Mouse (Mus musculus) brown adipose tissue, adult 24 weeks (tissue): Measurements from ENCODE around the gene Elmsan1. TPM values are rescaled to one million over a fixed set of nuclear protein-coding genes. Genes with fewer than 3 reads are reported as not detected.

Experiments used
- H3K27ac ChIP-seq: fragments of 200-500 bp; replicated peaks from 2 replicates; pipeline ENCODE4 v1.5.1; 2012; ENCODE audit warnings: low read depth, mild to moderate bottlenecking, low read length
- H3K4me1 ChIP-seq: fragments of 200-500 bp; 2 replicates; pipeline ENCODE4 v1.6.1; 2012; ENCODE audit warnings: low read length, mixed read lengths; ENCODE audit not compliant: control insufficient read depth, insufficient read depth, insufficient read length
- H3K4me3 ChIP-seq: fragments of 200-500 bp; 2 replicates; pipeline ENCODE4 v1.5.1; 2012; ENCODE audit warnings: low read depth, mild to moderate bottlenecking, low read length, moderate library complexity; ENCODE audit not compliant: insufficient read depth
- polyA plus RNA-seq: library from polyadenylated mRNA; stranded (reverse); fragments of >200 nt; gene quantifications from 2 replicates; pipeline ENCODE4 v1.2.4, GENCODE M21; 2012; ENCODE audit not compliant: missing spikeins, insufficient read depth, insufficient read length

Elmsan1 gene
- polyA plus RNA-seq, 1 experiment, result 9.5 TPM

DNA sequence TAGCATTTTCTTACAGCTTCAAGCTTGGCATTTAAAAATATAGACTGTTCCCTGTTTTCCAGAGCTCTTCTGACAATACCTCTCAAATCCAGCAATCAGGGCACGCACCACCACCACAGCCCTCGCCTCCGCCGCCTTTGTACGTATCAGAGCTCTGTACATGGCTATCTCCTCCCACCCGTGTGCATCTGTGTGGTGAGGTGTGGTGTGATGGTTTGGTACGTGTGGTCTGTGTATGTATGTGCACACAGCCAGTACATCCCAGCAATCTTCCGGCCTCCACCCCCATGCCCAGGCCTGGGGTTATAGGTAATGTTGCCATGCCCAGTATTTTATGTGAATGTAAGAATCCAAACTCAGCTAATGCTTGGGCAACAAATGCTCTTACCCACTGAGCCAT lies 14.0 kb downstream of the Elmsan1 start:
- Histone ChIP-seq H3K27ac (no peak overlapping the region), H3K4me3 (no peak overlapping the region), H3K4me1 (peaks cover 73% of the 10 kb centered on the region)

DNA sequence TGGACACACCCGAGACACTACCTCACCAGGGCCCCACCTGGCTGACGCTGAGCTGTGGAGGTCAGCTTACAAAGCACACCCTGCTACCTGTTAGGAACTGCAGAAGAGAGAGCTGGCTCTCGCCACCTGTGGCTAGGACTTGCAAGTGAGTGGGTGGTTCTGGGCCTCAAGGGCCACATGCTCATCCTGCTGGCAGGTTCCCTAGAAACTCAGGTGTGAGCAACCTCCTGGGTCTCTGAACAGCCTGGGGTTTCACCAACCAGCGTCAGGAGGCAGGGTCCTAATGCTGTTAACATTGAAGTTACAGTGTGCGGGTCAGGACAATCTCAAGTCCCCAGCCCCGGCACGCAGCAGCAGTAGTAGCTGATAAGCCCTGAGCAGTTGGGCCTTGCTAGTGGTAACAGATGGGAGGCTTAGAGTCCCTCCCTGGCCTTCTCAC lies 14.9 kb downstream of the Elmsan1 start:
- H3K4me3 ChIP-seq, result no peak overlapping the region
- H3K27ac ChIP-seq, result no peak overlapping the region
- H3K4me1 ChIP-seq, result peaks cover 68% of the 10 kb centered on the region

DNA sequence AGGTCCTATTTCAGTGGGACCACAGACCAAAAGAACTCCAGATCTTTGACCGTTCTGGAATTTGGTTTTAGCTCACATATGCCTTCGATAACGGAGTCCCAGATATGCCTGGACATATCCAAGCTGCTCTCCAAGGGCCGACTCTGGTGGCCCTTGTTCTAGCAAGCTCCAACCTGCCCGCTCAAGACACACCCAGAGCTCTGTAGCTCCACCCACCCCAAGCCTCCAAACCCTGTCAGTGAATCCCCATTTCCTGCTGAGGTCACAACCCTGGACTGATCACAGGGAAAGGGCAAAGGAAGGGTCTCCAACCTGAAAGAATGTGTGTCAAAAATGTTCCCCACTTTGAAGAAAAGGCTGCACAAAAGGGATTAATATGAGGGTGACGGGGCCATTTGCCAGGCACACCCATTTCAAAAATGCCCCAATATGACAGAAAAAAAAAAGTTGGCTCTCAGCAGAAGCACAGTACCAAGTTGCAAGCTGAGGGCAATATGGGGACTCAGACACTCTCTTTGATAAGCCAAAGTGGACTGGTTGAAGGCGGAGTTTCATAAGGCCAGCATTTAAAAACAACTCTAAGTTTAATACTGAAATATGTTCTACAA lies 15.4 kb downstream of the Elmsan1 start:
- Histone ChIP-seq H3K4me1 (peaks cover 65% of the 10 kb centered on the region), H3K4me3 (no peak overlapping the region), H3K27ac (no peak overlapping the region)

DNA sequence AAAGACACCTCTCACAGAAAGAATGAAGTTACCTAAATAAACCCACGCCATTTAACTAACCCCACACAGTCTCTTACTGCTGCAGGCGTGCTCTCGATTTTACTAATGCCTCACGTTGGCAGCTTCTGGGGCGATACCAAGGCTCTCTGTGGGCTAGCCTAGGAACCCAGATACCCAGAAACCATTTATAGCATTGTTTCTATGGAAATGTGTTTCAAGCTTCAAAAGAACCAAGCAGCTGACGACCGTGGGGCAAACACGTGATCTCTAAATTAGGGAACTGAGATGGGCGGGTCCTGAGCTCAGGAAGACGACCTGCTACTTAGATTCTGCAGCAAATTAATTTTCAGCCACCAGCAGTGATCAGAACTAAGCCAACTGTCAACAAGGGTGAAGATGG lies 16.1 kb downstream of the Elmsan1 start:
- peaks cover 61% of the 10 kb centered on the region for H3K4me1 ChIP-seq

DNA sequence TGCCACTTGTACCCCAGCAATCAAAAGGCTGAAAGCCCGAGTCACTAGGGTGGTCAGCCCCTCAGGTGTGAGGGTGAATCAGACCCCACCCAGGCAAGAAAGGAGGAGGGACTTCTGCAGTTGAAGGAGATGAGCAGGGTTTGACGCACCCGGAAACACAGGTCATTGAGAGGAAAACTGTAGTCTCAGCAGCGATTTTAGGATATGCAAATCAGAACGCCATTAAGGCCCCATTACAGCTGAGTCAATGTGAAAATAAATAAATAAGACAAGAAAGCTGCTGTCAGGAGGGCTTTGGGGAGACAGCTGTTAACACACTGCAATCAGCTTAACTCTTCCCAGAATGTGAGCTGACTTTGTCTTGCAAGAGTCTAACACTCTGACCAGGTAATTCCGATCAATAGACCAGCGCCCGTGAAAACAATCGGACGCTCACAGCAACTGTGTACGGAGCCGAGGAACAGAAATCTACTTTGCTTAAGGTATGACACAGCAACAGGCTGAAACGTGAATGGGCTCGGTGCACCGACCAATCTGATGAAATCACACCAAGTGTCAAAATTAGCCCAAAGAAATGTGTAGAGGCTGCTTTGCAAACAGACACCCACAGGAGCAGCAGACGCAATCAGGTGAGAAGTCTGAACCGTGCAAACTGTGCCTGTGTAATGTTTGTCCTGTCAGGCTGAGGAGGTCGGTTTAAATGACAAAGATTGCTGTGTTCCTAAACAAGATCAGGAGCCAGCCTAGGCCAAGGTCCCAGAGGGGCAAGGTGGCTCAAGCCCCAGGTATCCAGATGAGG lies 16.8 kb downstream of the Elmsan1 start:
- Histone ChIP-seq H3K27ac (no peak overlapping the region), H3K4me1 (peaks cover 55% of the 10 kb centered on the region), H3K4me3 (no peak overlapping the region)

More for the DNA sequence above, 16.1 kb downstream of the Elmsan1 start:
- Histone ChIP-seq H3K4me3 (no peak overlapping the region), H3K27ac (no peak overlapping the region)

DNA sequence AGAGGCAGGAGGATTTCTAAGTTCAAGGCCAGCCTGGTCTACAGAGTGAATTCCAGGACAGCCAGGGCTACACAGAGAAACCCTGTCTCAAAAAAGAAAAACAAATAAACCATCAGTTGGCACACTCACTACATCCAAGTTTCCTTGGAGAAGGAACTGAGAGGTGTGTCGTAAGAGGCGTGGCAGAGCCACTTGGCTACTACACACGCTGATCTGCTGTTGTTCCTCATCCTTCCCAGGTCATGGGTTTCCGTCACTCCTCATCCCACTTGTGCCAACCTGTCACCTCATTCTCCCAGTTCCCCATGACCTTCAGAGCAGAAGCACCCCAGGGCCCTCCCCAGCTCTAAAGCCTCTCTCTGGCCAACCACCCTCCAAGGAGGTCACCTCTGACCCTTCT lies 17.5 kb downstream of the Elmsan1 start:
- Histone ChIP-seq H3K4me3 (no peak overlapping the region), H3K4me1 (peaks cover 49% of the 10 kb centered on the region), H3K27ac (no peak overlapping the region)

DNA sequence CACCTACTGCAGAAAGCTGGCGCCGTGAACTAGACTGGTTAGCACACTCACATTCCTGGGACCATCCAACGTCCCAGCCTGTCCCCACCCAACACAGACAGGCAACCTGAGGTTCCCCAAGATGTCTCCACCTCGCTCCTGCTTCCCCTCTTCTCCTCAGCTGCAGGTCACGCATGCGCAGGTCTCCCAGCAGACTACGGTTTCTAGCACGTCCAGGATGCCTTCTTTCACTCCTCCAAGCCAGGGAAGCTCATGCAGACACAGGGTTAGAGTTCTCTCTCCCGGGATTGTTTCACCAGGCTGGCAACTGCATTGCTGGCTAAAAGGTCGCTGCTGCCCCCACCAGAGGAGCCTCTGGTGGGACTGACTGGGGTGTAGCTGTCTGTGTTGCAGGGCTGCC lies 19.8 kb downstream of the Elmsan1 start:
- Histone ChIP-seq H3K4me1 (peaks cover 39% of the 10 kb centered on the region), H3K27ac (no peak overlapping the region), H3K4me3 (no peak overlapping the region)

DNA sequence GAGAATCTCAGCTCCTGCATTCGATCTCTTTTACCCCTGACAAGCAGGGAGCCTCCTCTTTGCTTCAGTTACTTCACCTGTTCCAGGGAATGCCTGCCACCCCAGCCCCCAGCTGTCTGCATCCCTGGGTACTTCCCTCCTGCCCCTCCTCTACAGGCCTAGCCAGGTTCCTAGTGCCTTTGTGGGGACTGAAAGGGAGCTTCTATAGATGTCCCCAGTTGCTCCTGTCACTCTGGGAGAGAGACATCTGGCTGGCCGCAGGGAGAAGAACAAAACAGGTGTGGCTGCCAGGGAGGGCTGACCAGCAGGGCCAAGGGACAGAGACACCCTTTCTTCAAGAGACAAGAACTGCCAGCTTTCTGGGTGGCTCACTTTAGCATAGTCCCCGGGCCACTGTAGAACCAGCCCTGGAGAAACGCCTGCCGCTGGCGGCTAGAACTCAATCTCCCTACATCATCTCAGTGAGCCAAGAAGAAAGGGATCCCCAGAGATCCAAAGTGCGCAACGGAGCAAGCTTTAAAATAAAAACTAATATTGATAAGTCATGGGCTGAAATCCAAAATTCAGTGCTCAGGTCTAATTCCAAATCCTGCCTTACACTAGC lies 20.5 kb downstream of the Elmsan1 start:
- Histone ChIP-seq H3K27ac (no peak overlapping the region), H3K4me1 (peaks cover 32% of the 10 kb centered on the region), H3K4me3 (no peak overlapping the region)

DNA sequence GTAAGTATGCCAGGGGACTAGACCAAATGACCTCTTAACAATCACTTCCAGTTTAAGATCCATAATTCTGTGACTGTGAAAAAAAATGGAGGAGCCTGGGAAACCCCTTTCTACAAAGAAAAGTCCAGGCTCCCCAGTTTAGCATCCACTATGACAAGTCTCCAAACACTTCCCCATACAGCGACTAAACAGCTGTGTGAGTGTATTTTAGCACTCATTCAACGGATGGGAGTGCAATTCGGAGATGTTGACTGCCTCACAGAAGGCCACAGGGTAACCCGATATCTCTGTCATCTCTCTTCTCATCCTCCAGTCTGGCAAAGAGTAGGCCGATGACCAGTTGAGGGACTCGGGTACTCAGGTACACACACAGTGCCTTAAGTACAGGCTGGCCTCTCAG lies 23.5 kb downstream of the Elmsan1 start:
- Histone ChIP-seq H3K27ac (no peak overlapping the region), H3K4me1 (peaks cover 27% of the 10 kb centered on the region)

DNA sequence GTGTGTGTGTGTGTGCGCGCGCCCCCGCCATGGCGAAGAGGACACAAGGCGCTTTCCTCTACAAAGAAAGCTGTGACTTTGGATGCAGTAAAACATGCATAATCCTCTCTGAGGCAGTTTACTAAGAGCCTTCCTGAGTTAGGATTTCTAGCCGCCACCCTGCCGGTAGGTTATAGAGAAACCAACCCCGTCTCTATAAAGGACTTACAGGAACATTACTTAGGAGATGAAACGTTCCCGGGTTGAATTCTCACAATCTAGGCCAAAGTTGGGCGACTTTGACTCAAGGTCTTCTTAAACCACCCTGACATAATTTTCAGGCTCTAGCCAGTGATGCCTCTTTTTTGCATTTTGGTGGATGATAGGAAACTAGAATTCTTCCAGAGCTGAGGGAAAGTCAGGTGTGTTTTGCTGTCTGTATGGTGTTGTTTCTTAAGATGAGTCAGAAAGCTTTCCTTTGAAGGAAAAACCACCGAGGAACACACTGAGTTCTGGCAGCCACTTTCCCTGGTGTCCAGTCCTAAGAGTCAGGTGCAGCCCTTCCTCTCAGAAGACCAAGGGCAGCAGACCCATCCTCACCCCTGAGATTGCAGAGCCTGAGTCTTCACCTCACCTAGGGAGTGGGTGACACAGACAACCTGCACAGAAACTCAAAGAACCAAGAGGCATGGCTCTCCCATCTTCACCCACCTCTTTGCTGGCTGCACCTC lies 24.1 kb downstream of the Elmsan1 start:
- H3K27ac ChIP-seq, result peak overlapping the region; percentile 79
- H3K4me3 ChIP-seq, result peak overlapping the region; percentile 49
- peaks cover 33% of the 10 kb centered on the region for H3K4me1 ChIP-seq

More for the DNA sequence above, 23.5 kb downstream of the Elmsan1 start:
- no peak overlapping the region for H3K4me3 ChIP-seq

DNA sequence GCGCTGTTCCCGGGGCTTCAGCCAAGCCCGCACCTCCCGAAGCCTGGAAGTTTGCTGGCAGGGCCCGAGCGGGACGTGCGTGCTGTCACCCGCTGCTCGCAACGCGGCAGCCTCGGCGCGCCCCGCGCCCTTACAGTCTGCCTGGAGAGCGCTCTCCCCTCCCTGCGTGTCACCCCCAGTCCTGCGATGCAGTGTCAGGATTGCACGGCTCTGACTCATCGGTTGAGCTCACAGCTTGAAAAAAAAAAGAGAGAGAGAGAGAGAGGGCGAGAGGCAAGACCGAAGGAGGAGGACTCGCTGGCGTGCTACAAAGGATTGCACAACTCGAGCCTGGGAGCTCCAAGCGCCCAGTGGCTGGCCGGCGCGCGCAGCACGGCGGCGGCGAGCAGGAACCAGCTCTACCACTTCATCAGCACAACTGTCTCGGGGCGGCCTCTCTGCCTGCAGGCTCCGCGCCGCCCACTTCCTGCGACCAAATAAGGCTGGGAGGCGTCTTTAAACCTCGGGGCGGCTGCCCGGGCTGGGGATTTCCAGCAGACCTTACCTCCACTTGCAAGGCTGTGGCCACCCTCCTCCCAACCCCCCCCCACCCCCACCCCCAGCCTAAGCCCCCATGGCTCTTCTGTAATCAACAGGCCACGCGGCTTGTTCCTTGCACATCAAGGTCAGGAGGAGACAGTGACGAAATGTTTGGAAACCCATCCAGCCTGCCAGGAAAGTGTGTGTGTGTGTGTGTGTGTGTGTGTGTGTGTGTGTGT lies 24.9 kb downstream of the Elmsan1 start:
- peak overlapping the region; percentile 82 for H3K4me3 ChIP-seq
- H3K4me1 ChIP-seq, result peaks cover 37% of the 10 kb centered on the region
- H3K27ac ChIP-seq, result peak overlapping the region; percentile 79

DNA sequence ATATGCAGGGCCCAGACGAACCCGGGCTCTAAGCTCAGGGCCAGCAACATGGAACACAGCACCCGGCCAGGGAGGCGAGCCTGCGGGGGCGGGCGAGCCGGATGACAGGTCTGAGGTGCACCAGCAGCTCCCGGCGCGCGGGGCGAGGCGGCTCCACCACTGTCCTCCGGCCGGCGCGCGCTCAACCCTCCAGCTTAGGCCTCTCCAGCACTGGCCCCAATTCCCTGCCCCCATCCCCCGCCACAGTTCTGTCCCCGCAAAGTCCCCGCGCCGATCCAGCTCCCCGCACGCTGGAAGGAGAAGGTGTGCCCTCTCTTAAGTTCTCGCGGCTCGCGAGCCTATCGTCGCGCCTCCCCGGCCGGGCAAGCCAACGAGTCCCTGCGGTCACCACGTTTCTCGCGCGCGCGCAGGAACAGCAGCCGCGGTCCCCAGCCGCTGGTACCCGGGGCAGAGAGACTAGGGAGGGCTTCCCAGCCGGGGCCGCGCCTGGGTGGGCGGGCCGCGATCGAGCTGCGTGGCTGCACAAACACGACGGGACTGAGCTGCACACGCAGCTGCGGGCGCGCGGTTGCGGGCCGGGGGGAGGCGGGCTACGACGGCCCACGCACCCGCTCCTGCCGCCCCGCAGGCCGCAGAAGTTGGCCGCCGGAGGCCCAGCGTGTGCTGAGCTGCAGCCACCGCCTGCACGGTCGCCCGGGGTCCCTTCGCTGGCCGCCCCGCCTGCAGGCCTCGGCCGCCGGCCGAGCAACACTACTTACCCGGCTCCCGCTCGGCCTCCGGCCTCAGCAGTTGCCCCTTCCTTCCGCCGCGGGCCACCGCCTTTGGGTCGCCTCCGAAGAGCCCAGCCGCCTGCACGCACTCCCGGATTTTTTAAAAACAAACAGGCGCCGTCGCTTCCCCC lies 25.7 kb downstream of the Elmsan1 start:
- peak overlapping the region; percentile 82 for H3K4me3 ChIP-seq
- peak overlapping the region; percentile 69 for H3K27ac ChIP-seq
- H3K4me1 ChIP-seq, result peaks cover 41% of the 10 kb centered on the region

DNA sequence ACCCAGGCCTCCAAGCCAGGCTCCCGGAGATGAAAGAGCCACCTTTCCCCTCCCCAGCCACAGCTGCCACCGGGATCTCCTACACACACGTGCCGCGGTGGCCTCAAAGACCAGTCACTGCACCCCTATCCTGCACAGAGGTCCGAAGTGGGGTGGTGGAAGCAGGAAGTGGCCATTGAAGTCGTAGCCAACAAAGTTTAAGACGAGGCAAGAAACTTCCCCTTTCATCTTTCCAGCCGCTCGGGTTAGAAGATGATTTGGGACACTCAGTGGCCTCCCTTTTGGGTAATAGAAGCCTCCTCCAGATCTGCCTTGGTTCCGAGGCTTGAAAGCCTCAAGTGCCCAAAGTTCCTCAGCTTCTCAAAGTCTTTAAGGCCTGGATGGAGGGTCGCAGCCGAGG lies 26.4 kb downstream of the Elmsan1 start:
- Histone ChIP-seq H3K4me1 (peaks cover 46% of the 10 kb centered on the region), H3K27ac (peak overlapping the region; percentile 69; the same call in 1 of the 2 replicates), H3K4me3 (peak overlapping the region; percentile 82)

DNA sequence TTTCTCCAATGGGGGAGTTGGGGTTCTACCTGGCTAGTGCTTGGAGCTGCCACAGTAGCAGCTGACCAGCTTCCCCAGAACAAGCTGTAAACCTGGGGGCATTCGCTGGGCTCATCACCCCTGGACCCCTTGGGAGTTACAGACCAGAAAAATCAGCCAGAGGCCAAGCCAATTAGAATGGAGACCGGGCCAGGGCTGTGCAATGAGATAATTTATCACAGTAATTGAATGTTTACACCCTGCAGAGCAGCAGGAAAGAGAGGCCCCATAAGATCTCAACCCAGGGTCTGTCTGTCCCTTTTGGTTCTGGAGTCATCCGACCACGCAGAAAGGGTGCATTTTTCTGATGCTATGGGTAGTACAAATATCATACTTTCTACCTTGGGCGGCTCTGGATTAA lies 26.9 kb downstream of the Elmsan1 start:
- H3K4me3 ChIP-seq, result peak overlapping the region; percentile 82
- H3K4me1 ChIP-seq, result peaks cover 51% of the 10 kb centered on the region
- H3K27ac ChIP-seq, result 0 out of 2 replicates have a peak overlapping the region, but pooled peaks have one; percentile 20
